8 mouse cellular contexts compared by ENCODE assay signal in the genomic region with DNA sequence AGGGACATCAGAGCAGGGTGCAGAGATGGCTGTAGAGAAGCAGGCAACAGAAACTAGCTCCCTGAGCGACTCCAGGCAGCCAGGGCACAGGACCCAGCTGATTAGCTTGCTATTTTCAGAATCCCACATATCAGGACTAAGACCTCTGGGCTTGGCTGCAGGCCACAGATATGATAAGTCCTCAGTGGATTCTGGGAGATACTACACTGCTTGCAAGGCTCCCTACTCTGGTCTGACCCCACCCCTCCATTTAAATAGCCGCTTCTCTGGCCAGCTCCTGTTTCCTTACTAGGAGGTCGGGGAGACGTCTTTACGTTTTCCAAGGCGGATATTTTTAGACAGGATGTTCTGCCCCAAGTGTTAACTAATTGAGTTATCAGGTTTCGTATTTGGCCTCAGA.
DNase-seq lines count a peak whose midpoint lies in the region; ATAC-seq and TF ChIP-seq lines count a peak whose summit lies in the region.

No protein-coding gene starts in this region.

- ATAC-seq in heart, postnatal 0 days (ENCODE audit: insufficient read depth, low read depth): peak; percentile 69
- ATAC-seq in liver, embryonic 14.5 days (ENCODE audit: insufficient read depth): peak; percentile 89
- no peak for ATAC-seq in hindbrain, embryonic 11.5 days (ENCODE audit: low FRiP score)

- no peak for TF ChIP-seq CTCF in heart, postnatal 0 days (IDR thresholded peaks at IDR 0.05; ENCODE audit: low read depth)
- TF ChIP-seq CTCF in liver, embryonic 14.5 days (IDR thresholded peaks at IDR 0.05; ENCODE audit: low read depth): no peak

- no peaks in the 10 kb centered on the region for H3K27me3 ChIP-seq in heart, postnatal 0 days (ENCODE audit: control insufficient read depth, insufficient read depth, low read length)
- H3K27me3 ChIP-seq in liver, embryonic 14.5 days (ENCODE audit: control insufficient read depth, insufficient read depth, low read length): no peaks in the 10 kb centered on the region
- no peaks in the 10 kb centered on the region for H3K27me3 ChIP-seq in hindbrain, embryonic 11.5 days (ENCODE audit: control insufficient read depth, insufficient read depth, low read length)

- TF ChIP-seq EP300 in heart, postnatal 0 days (IDR thresholded peaks at IDR 0.05; ENCODE audit: low read depth): peak; percentile 58; the same call in 1 of the 2 replicates
- TF ChIP-seq EP300 in liver, embryonic 14.5 days (IDR thresholded peaks at IDR 0.05; ENCODE audit: low read depth): peak; percentile 56

- 7% methylated on average over 7 of the region's 7 CpGs for WGBS in heart, postnatal 0 days
- WGBS in liver, embryonic 14.5 days (ENCODE audit: insufficient replicate concordance): 15% methylated on average over 7 of the region's 7 CpGs
- WGBS in hindbrain, embryonic 11.5 days: 60% methylated on average over 7 of the region's 7 CpGs

- peak overlapping the region; percentile 39 for H3K9ac ChIP-seq in heart, postnatal 0 days (replicated peaks; ENCODE audit: low read depth, low read length)
- no peak overlapping the region for H3K9ac ChIP-seq in liver, embryonic 14.5 days (replicated peaks)
- H3K9ac ChIP-seq in hindbrain, embryonic 11.5 days (ENCODE audit: low read depth, low read length): no peak overlapping the region

- H3K36me3 ChIP-seq in heart, postnatal 0 days (replicated peaks; ENCODE audit: control insufficient read depth, insufficient read depth, low read length): no peaks in the 10 kb centered on the region
- H3K36me3 ChIP-seq in liver, embryonic 14.5 days (replicated peaks; ENCODE audit: control insufficient read depth, insufficient read depth, low read depth): no peaks in the 10 kb centered on the region
- H3K36me3 ChIP-seq in hindbrain, embryonic 11.5 days (ENCODE audit: control insufficient read depth, insufficient read depth, low read length): no peaks in the 10 kb centered on the region

- peak overlapping the region; percentile 79 for H3K27ac ChIP-seq in heart, postnatal 0 days (ENCODE audit: low read depth)
- H3K27ac ChIP-seq in liver, embryonic 14.5 days: no peak overlapping the region
- H3K27ac ChIP-seq in hindbrain, embryonic 11.5 days (ENCODE audit: low read depth, low read length): no peak overlapping the region

- no peaks in the 10 kb centered on the region for H3K9me3 ChIP-seq in heart, postnatal 0 days (replicated peaks; ENCODE audit: control insufficient read depth, low read length)
- H3K9me3 ChIP-seq in liver, embryonic 14.5 days (ENCODE audit: control insufficient read depth, low read length): no peaks in the 10 kb centered on the region
- no peaks in the 10 kb centered on the region for H3K9me3 ChIP-seq in hindbrain, embryonic 11.5 days (ENCODE audit: control insufficient read depth, low read length)

- H3K4me3 ChIP-seq in heart, postnatal 0 days (ENCODE audit: low read depth, low read length): peak overlapping the region; percentile 46
- no peak overlapping the region for H3K4me3 ChIP-seq in liver, embryonic 14.5 days (ENCODE audit: insufficient read depth in 1 of 2, low read depth in 2 of 2, low read length in 2 of 2)
- no peak overlapping the region for H3K4me3 ChIP-seq in hindbrain, embryonic 11.5 days (ENCODE audit: low read depth, low read length)

- peak; percentile 28 for DNase-seq in embryo, embryonic 10 days (ENCODE audit: low spot score)
- DNase-seq in embryo, embryonic 9.5 days (ENCODE audit: extremely low spot score): no peak
- DNase-seq in embryo, embryonic 10.5 days (ENCODE audit: low spot score): peak; percentile 29
- peak; percentile 63 for DNase-seq in heart, postnatal 0 days (ENCODE audit: low spot score)
- DNase-seq in liver, embryonic 14.5 days (ENCODE audit: low read depth in 3 of 3, low spot score in 3 of 3): no peak
- no peak for DNase-seq in layer of hippocampus, postnatal 25 days (ENCODE audit: extremely low spot score in 1 of 2, low spot score in 1 of 2)
- DNase-seq in adrenal gland, adult 8-10 months: no peak
- DNase-seq in hindbrain, embryonic 11.5 days (ENCODE audit: low spot score): no peak

- H3K4me2 ChIP-seq in heart, postnatal 0 days (ENCODE audit: low read depth, low read length): peak overlapping the region; percentile 64
- peak overlapping the region; percentile 37 for H3K4me2 ChIP-seq in liver, embryonic 14.5 days (ENCODE audit: low read depth)
- H3K4me2 ChIP-seq in hindbrain, embryonic 11.5 days (replicated peaks; ENCODE audit: low read depth, low read length): no peak overlapping the region

- peaks cover 7% of the 10 kb centered on the region; the same call in 1 of the 2 replicates for H3K4me1 ChIP-seq in heart, postnatal 0 days (ENCODE audit: control insufficient read depth, insufficient read depth)
- H3K4me1 ChIP-seq in liver, embryonic 14.5 days (replicated peaks; ENCODE audit: control insufficient read depth in 2 of 2, insufficient read depth in 2 of 2, low read length in 1 of 2): peaks cover 3 to 18% of the 10 kb centered on the region in 2 experiments; a peak in 3 of 4 replicates
- no peaks in the 10 kb centered on the region for H3K4me1 ChIP-seq in hindbrain, embryonic 11.5 days (replicated peaks; ENCODE audit: control insufficient read depth, insufficient read depth, low read length)

Comparison
In these comparisons a context has a peak if more than half of its experiments do, and no peak if none do; other contexts are left out.
1. DNase-seq: peak in embryo, embryonic 10 days (single experiment), embryo, embryonic 10.5 days (single experiment) and heart, postnatal 0 days (single experiment); none in embryo, embryonic 9.5 days (single experiment), liver, embryonic 14.5 days (0 of 3), layer of hippocampus, postnatal 25 days (0 of 2), adrenal gland, adult 8-10 months (single experiment) and hindbrain, embryonic 11.5 days (single experiment).